Mouse (Mus musculus): ENCODE measurements around the gene Pknox2.

DNA sequence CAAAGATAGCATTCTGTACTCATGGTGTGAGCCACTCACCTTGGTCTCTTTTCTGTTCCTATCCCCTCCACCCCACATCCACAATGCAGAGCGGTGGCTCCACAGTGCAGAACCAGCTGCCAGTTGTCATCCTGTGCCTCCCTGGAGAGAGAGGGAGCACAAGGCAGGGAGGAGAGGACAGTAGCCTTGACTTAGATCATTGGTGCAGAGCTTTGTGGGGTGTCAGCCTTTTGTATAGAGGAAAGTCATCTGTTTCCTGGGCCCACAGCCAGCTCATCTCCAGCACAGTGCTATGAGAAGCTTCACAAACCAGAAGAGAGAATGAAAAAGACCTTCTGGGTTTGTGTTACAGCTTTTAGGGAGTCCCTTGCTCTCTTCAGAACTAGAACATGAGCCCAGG, 129.1 kb downstream of the Pknox2 start:
- TF ChIP-seq CTCF (IDR thresholded peaks at IDR 0.05; ENCODE audit: control insufficient read depth, insufficient read depth, insufficient read length) (no peak), MYOG (IDR thresholded peaks at IDR 0.05; ENCODE audit: control insufficient read depth, extremely low read depth, insufficient read length) (no peak), CEBPB (IDR thresholded peaks at IDR 0.05; ENCODE audit: low read depth) (no peak), MYOD1 (IDR thresholded peaks at IDR 0.05; ENCODE audit: control insufficient read depth, insufficient read length, low read depth) (no peak), USF1 (IDR thresholded peaks at IDR 0.05; ENCODE audit: low read depth) (no peak)

Measured in C2C12 (cell line).